Mouse (Mus musculus) liver, adult 2 months (tissue): ENCODE results near the gene Nck1. TPM values are rescaled to one million over a fixed set of nuclear protein-coding genes. Genes with fewer than 3 reads are reported as not detected.
A peak's percentile ranks its signal among the peaks of the same experiment; 100 is the strongest.

Source experiments
- DNase-seq: peaks from one replicate; pipeline ENCODE4 v3.0.0-alpha.2; 2011; ENCODE audit warnings: low read depth, low spot score; ENCODE audit errors: extremely low read depth
- H3K27ac ChIP-seq: fragments of 200-500 bp; replicated peaks from 2 replicates; pipeline ENCODE4 v1.5.1; 2012; ENCODE audit warnings: low read depth, mild to moderate bottlenecking, control low read depth, inconsistent platforms, low read length; ENCODE audit not compliant: insufficient read depth
- H3K27me3 ChIP-seq: fragments of 200-500 bp; 2 replicates; pipeline ENCODE4 v1.6.1; 2012; ENCODE audit warnings: mild to moderate bottlenecking, moderate library complexity, low read length, inconsistent platforms; ENCODE audit not compliant: control insufficient read depth, insufficient read depth
- H3K36me3 ChIP-seq: fragments of 200-500 bp; 2 replicates; pipeline ENCODE4 v1.6.1; 2012; ENCODE audit warnings: low read length, inconsistent platforms; ENCODE audit not compliant: control insufficient read depth, insufficient read depth
- H3K4me1 ChIP-seq: fragments of 200-500 bp; 2 replicates; pipeline ENCODE4 v1.6.1; 2011; ENCODE audit warnings: low read length; ENCODE audit not compliant: control insufficient read depth, insufficient read depth
- H3K4me3 ChIP-seq: fragments of 200-500 bp; 2 replicates; pipeline ENCODE4 v1.5.1; 2011; ENCODE audit warnings: low read depth, mild to moderate bottlenecking, control low read depth, low read length, moderate library complexity; ENCODE audit not compliant: insufficient read depth
- H3K79me2 ChIP-seq: fragments of 200-500 bp; 2 replicates; pipeline ENCODE4 v1.6.1; 2012; ENCODE audit warnings: inconsistent platforms, mild to moderate bottlenecking, low read length, moderate library complexity; ENCODE audit not compliant: control insufficient read depth, insufficient read depth
- H3K9ac ChIP-seq: fragments of 200-500 bp; 2 replicates; pipeline ENCODE4 v1.6.1; 2012; ENCODE audit warnings: low read depth, mild to moderate bottlenecking, control low read depth, inconsistent platforms, low read length
- CTCF ChIP-seq: fragments of 200-500 bp; IDR thresholded peaks from 2 replicates; pipeline ENCODE4 v1.5.1; 2011; ENCODE audit warnings: low read depth, low read length, control low read depth
- POLR2A ChIP-seq: fragments of 200-500 bp; IDR thresholded peaks from 2 replicates; pipeline ENCODE4 v1.6.1; 2011; ENCODE audit warnings: low read length, control low read depth; ENCODE audit not compliant: insufficient read depth; ENCODE audit errors: extremely low read depth
- WGBS: fragments of 180-500 bp; shearing (Covaris S2); methylation state at CpG from one replicate; pipeline ENCODE4 v1.1.7; 2018; 5-methylcytosine and 5-hydroxymethylcytosine counted together
- polyA plus RNA-seq: library from polyadenylated mRNA; depleted of rRNA; stranded (reverse); fragments of >200 nt; gene quantifications from 2 replicates; pipeline ENCODE4 v1.2.3, GENCODE M21; 2012
- total RNA-seq: library from RNA; depleted of rRNA; stranded (reverse); fragments of >200 nt; gene quantifications from 2 replicates; pipeline ENCODE4 v1.2.3, GENCODE M21; 2014

Gene Nck1
- total and polyA plus RNA-seq, 2 experiments = 2.6 to 17.0 TPM

GRCm38 (mm10) chr9:100461671-100462070 is 84.3 kb downstream of the Nck1 start:
- WGBS = 34% methylated on average over 9 of the region's 9 CpGs
- H3K4me3 ChIP-seq = no peak overlapping the region
- H3K4me1 ChIP-seq = no peaks in the 10 kb centered on the region
- peaks cover 5% of the 10 kb centered on the region; the same call in 1 of the 2 replicates for H3K36me3 ChIP-seq
- H3K27ac ChIP-seq = no peak overlapping the region
- TF ChIP-seq CTCF (no peak), POLR2A (no peak)
- H3K9ac ChIP-seq = no peak overlapping the region
- no peaks in the 10 kb centered on the region for H3K79me2 ChIP-seq
- DNase-seq = peak; percentile 78
- H3K27me3 ChIP-seq = no peaks in the 10 kb centered on the region

GRCm38 (mm10) chr9:100460203-100460602 is 85.7 kb downstream of the Nck1 start:
- Histone ChIP-seq H3K9ac (no peak overlapping the region), H3K4me1 (no peaks in the 10 kb centered on the region), H3K4me3 (no peak overlapping the region), H3K79me2 (no peaks in the 10 kb centered on the region), H3K27me3 (no peaks in the 10 kb centered on the region), H3K27ac (no peak overlapping the region), H3K36me3 (no peaks in the 10 kb centered on the region)
- TF ChIP-seq POLR2A = no peak
- 95% methylated on average over 9 of the region's 9 CpGs for WGBS
- DNase-seq = no peak

- no peaks in the 10 kb centered on the region for H3K79me2 ChIP-seq
- DNase-seq = peak; percentile 26
- H3K4me1 ChIP-seq = no peaks in the 10 kb centered on the region
- 88% methylated on average over 17 of the region's 17 CpGs for WGBS
- no peak overlapping the region for H3K4me3 ChIP-seq
- no peaks in the 10 kb centered on the region for H3K36me3 ChIP-seq
- H3K9ac ChIP-seq = no peak overlapping the region
- TF ChIP-seq POLR2A (no peak), CTCF (no peak)
- H3K27ac ChIP-seq = no peak overlapping the region
- no peaks in the 10 kb centered on the region for H3K27me3 ChIP-seq
Observed at GRCm38 (mm10) chr9:100457971-100458681, 87.8 kb downstream of the Nck1 start.

GRCm38 (mm10) chr9:100454664-100454993 is 91.3 kb downstream of the Nck1 start:
- H3K27me3 ChIP-seq = no peaks in the 10 kb centered on the region
- no peak for TF ChIP-seq POLR2A
- no peak for TF ChIP-seq CTCF
- H3K9ac ChIP-seq = 0 out of 2 replicates have a peak overlapping the region, but pooled peaks have one; percentile 11
- DNase-seq = peak; percentile 70
- H3K79me2 ChIP-seq = no peaks in the 10 kb centered on the region
- no peaks in the 10 kb centered on the region for H3K4me1 ChIP-seq
- no peak overlapping the region for H3K27ac ChIP-seq
- WGBS = 2% methylated on average over 9 of the region's 9 CpGs
- no peaks in the 10 kb centered on the region for H3K36me3 ChIP-seq
- H3K4me3 ChIP-seq = peak overlapping the region; percentile 40

GRCm38 (mm10) chr9:100453944-100454663 is 91.8 kb downstream of the Nck1 start:
- Histone ChIP-seq H3K4me1 (no peaks in the 10 kb centered on the region), H3K27ac (no peak overlapping the region), H3K4me3 (peak overlapping the region; percentile 40), H3K9ac (no peak overlapping the region), H3K79me2 (no peaks in the 10 kb centered on the region), H3K27me3 (no peaks in the 10 kb centered on the region), H3K36me3 (no peaks in the 10 kb centered on the region)
- TF ChIP-seq CTCF (peak; percentile 80), POLR2A (no peak)
- WGBS = 5% methylated on average over 25 of the region's 25 CpGs
- no peak for DNase-seq

GRCm38 (mm10) chr9:100452432-100452831 is 93.5 kb downstream of the Nck1 start:
- Histone ChIP-seq H3K27me3 (no peaks in the 10 kb centered on the region), H3K36me3 (no peaks in the 10 kb centered on the region), H3K4me3 (no peak overlapping the region), H3K27ac (no peak overlapping the region), H3K9ac (no peak overlapping the region), H3K79me2 (no peaks in the 10 kb centered on the region), H3K4me1 (no peaks in the 10 kb centered on the region)
- no peak for DNase-seq
- TF ChIP-seq CTCF = no peak
- no peak for TF ChIP-seq POLR2A
- WGBS = 66% methylated on average over 6 of the region's 6 CpGs
